In the genomic region with DNA sequence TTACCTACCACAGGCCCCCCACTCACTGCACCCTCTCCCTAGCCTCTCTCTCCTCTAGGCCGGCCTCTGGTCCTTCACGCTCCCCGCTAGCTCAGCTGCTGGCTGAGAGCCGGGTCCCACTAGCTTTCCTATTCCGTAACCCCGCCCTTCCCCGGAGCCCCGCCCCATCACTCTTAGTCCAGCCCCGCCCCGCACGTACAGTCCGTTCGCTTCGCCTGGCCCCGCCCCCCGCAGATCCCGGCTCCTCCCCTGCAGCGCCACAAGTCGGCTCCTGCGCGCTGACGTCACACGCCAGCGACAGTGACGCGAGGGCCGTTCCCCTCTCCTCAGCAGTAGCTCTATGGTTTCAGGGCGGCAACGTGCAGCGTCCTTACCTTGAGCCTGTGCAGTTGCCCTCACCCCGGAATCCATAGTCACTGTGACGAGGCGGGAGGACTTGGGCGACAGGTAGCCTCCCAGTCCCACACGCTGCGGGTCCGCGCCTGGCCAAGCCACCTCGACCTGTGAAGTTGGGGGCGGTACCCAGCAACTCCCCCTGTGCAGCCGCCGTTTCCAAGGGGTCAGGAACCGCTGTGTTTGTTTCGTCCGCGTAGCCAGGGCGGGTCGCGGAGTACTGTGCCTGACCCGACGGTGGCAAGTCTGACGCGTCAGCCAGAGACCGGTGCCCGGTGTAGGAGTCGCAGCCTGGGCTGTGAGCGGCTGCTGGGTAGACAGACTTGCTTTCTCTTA, we compare ENCODE assay signal across 7 mouse cellular contexts. TPM values are rescaled to one million over a fixed set of nuclear protein-coding genes. Genes with fewer than 3 reads are reported as not detected.
DNase-seq lines count a peak whose midpoint lies in the region; ATAC-seq lines count a peak whose summit lies in the region.

TSS of gene Nek1 (plus strand) at position 286 of the 729 bp plus-strand sequence.

- no peaks in the 10 kb centered on the region for H3K27me3 ChIP-seq in intestine, embryonic 16.5 days (replicated peaks; ENCODE audit: control insufficient read depth, insufficient read depth, low read length)
- H3K27me3 ChIP-seq in midbrain, embryonic 11.5 days (ENCODE audit: control insufficient read depth, insufficient read depth, low read length), result no peaks in the 10 kb centered on the region

- ATAC-seq in intestine, embryonic 16.5 days, result peak; percentile 96
- peak; percentile 96 for ATAC-seq in midbrain, embryonic 11.5 days (ENCODE audit: low FRiP score)

- DNase-seq in adrenal gland, adult 8-10 months, result peak; percentile 96
- DNase-seq in embryo, embryonic 9.5 days (ENCODE audit: extremely low spot score), result peak; percentile 98
- peak; percentile 95 to 99 for DNase-seq in gastrocnemius, postnatal 4 days (ENCODE audit: low spot score in 2 of 2)
- DNase-seq in left cerebral cortex, postnatal 36 days (ENCODE audit: low spot score in 2 of 2), result peak; percentile 95 to 97
- peak; percentile 99 for DNase-seq in midbrain, embryonic 11.5 days (ENCODE audit: low spot score, missing footprints)
- DNase-seq in skeletal muscle tissue, adult 2 months (ENCODE audit: low read depth, low spot score), result peak; percentile 97

- H3K9me3 ChIP-seq in intestine, embryonic 16.5 days (ENCODE audit: control insufficient read depth, low read length), result no peaks in the 10 kb centered on the region
- no peaks in the 10 kb centered on the region for H3K9me3 ChIP-seq in midbrain, embryonic 11.5 days (ENCODE audit: control insufficient read depth, low read length)

- H3K36me3 ChIP-seq in intestine, embryonic 16.5 days (ENCODE audit: control insufficient read depth, insufficient read depth, low read length), result no peaks in the 10 kb centered on the region
- no peaks in the 10 kb centered on the region for H3K36me3 ChIP-seq in midbrain, embryonic 11.5 days (ENCODE audit: control insufficient read depth, insufficient read depth, low read length)

- H3K27ac ChIP-seq in intestine, embryonic 16.5 days (ENCODE audit: low read length), result peak within 1 kb of the TSS; percentile 95
- H3K27ac ChIP-seq in midbrain, embryonic 11.5 days (ENCODE audit: low read depth, low read length), result peak within 1 kb of the TSS; percentile 75

- peaks cover 4% of the 10 kb centered on the region; the same call in 1 of the 2 replicates for H3K4me1 ChIP-seq in intestine, embryonic 16.5 days (ENCODE audit: control insufficient read depth, insufficient read depth, low read length)
- peaks cover 5% of the 10 kb centered on the region for H3K4me1 ChIP-seq in midbrain, embryonic 11.5 days (ENCODE audit: control insufficient read depth, insufficient read depth, low read length)

- intact Hi-C loops in left cerebral cortex, postnatal 36 days (cut with DNase I), result loop anchor here (10.0 kb wide), 1 partner anchor 358 kb away; the partner anchor contains the start of gene Mfap3l

- under 1% methylated on average over 57 of the region's 57 CpGs for WGBS in intestine, embryonic 16.5 days
- WGBS in midbrain, embryonic 11.5 days, result under 1% methylated on average over 57 of the region's 57 CpGs

- peak within 1 kb of the TSS; percentile 83 for H3K4me3 ChIP-seq in intestine, embryonic 16.5 days (ENCODE audit: low read length)
- H3K4me3 ChIP-seq in midbrain, embryonic 11.5 days (ENCODE audit: low read depth, low read length), result peak within 1 kb of the TSS; percentile 55

- peak within 1 kb of the TSS; percentile 85 for H3K9ac ChIP-seq in intestine, embryonic 16.5 days (ENCODE audit: low read depth, low read length)
- peak within 1 kb of the TSS; percentile 72 for H3K9ac ChIP-seq in midbrain, embryonic 11.5 days (ENCODE audit: low read length)

- peak within 1 kb of the TSS; percentile 74 for H3K4me2 ChIP-seq in intestine, embryonic 16.5 days (ENCODE audit: low read depth, low read length)
- H3K4me2 ChIP-seq in midbrain, embryonic 11.5 days, result peak within 1 kb of the TSS; percentile 74

RNA-seq across cellular contexts. Expression of gene Nek1, which starts in this region (rescaled TPM):
- total RNA-seq in adrenal gland, adult 8-10 months (2022), result 10 to 100 TPM; 17.6 to 25.2 (median 23.8) TPM
- total RNA-seq in gastrocnemius, postnatal 4 days (2021), result 10 to 100 TPM in 1 of 2 experiments, 1 to 10 TPM in 1; 9.7 to 10.3 TPM
- polyA plus RNA-seq in intestine, embryonic 16.5 days (2015; fragmentation: Nextera tagmentation; extraction: Ambion mirVana), result 13.4 and 17.1 TPM in 2 replicates
- total RNA-seq in left cerebral cortex, postnatal 36 days (2021), result 10 to 100 TPM; 25.0 to 31.6 TPM
- polyA plus RNA-seq in midbrain, embryonic 11.5 days (2014; fragmentation: Nextera tagmentation; extraction: Ambion mirVana), result 22.9 and 24.9 TPM in 2 replicates

Comparison
In these comparisons a context has a peak if more than half of its experiments do, and no peak if none do; other contexts are left out.
1. Peak in every context shown above with its lines: DNase-seq, ATAC-seq, H3K4me3 ChIP-seq and H3K27ac ChIP-seq.